Mouse (Mus musculus): ENCODE data around the gene Nr2c1.
A peak's percentile ranks its signal among the peaks of the same experiment; 100 is the strongest.

The Nr2c1 gene

DNA sequence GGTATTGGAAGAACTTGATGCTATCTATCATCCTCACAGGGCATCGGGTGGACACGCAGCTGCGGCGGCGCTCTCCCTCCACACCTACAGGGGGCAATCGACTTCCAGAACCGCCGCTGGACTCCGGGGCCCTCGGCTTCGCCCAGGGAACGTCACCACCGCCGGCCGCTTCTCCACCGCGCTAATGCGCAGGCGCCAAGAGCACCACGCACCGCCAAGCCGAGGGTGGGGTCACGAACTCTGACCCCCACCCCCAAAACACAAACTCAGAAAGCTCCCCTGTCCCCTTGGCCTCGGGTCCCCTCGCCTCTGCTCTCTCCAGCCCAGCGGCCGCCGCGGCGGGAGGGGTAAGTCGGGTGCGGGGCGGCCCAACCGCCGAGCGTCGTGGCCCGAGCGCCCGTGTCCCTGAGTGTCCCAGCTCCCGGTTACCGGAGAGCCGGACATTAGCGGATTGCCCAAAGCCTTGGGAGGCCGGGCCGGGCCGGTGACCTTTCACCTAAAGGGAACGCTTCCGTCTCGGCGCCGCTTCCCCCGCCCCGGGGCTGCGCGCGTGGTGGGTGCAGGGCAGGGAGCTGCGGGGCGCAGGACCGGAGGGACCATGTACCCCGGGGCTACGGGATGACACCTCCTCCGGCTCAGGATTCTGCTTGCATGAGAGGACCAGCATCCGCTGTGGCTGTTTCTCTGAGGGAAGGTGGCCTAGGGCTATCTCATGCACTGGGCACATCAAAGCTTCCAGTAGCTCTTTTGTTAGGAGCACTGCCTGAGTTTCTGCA, at the start of gene Nr2c1:
TSS of gene Nr2c1 (plus strand) at position 268 of the 776 bp plus-strand sequence.
- DNase-seq, result peak; percentile 93

DNA sequence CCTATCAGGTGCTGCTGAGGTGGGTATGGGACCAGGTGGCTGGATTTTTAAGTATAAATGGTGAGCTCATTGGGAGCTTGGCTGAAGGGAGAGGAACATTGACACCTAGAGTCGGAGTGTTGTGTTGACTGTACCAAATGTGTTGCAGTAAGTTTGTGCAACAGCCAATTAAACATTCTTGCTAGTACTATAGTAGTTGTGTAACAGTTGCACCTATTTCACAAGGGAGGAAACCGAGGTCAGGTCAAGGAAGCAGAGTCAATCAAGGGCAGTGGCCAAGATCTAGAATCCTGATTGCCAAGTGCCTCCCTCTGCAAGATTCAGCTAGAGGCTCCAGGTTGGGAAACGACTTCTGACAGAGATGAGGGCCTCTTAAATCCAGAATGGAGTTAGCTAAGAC, 49.7 kb upstream of the Nr2c1 start:
- no peak for DNase-seq

DNA sequence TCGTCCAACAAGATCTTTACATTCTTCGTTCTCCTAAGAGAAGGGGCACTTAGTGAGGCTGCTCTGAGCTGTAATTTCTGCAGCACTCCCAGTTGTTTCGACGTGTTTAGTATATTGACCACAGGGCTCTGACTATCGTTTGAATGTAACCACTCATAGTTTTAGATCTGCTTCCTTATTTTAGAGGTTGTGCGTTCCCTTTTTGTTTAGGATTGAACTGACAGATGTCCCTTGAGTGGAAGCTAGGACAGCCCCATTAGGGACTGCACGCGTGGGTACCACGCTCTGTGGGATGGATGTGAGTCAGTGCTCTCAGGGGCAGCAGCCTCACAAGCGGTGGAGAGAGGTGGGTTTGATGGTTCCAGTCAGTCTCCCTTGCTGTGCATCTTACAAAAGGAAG, 42.3 kb upstream of the Nr2c1 start:
- DNase-seq, result no peak

DNA sequence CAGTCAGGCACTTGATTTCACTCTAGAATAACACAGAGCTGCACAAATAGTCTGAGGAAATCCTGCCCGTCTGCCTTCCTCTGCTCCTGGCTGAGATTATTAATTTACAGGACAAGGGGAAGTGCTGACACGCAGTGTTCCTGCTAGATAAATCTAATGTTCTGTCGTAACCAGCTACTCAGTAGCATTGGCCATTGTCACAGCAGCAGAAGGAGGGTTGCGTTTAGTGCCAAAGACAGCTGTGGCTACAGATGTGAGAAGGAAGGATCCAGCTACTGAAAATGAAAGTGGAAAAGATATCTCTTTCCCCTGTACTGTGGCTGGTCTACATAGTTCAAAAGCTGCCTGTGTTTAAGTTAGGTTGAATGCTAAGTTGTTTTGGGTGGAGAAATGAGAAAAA, 40.7 kb upstream of the Nr2c1 start:
- no peak for DNase-seq

DNA sequence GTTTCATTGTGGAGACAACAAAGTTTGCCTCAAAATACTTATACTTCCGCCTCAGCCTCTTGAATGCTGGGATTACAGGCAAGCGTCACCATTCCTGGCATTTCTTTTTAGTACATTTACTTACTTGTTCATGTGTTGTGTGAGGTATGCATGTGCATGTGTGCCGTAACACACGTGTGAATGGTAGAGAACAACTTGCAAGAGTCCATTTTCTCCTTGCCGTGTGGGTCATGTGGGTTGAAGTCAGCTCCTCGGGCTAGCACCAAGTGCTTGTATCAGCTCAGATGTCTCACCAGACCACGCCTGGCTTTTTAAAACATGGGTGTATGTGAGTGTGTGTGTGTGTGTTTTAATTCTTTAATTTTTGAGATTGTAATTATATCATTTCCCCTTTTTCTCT, 40.2 kb upstream of the Nr2c1 start:
- DNase-seq, result no peak

DNA sequence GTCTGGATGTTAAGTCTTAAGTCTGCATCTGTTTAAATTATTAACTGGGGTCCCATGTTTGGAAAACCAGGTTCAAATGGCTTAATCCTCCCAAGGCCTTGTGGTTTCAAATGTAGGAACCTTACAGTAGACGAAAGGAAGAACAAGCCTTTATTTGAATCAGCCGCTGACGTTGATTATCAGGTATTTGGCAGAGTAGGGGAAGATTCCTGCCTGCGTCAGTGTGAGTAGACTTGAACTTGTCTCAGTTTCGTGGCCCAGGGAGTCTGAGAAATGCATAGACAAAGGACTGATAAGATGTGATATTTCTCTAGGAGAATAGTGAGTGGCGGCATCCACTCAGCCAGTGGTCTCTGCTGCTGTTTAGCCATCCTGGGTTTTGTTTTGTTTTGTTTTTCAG, 39.0 kb upstream of the Nr2c1 start:
- no peak for DNase-seq

DNA sequence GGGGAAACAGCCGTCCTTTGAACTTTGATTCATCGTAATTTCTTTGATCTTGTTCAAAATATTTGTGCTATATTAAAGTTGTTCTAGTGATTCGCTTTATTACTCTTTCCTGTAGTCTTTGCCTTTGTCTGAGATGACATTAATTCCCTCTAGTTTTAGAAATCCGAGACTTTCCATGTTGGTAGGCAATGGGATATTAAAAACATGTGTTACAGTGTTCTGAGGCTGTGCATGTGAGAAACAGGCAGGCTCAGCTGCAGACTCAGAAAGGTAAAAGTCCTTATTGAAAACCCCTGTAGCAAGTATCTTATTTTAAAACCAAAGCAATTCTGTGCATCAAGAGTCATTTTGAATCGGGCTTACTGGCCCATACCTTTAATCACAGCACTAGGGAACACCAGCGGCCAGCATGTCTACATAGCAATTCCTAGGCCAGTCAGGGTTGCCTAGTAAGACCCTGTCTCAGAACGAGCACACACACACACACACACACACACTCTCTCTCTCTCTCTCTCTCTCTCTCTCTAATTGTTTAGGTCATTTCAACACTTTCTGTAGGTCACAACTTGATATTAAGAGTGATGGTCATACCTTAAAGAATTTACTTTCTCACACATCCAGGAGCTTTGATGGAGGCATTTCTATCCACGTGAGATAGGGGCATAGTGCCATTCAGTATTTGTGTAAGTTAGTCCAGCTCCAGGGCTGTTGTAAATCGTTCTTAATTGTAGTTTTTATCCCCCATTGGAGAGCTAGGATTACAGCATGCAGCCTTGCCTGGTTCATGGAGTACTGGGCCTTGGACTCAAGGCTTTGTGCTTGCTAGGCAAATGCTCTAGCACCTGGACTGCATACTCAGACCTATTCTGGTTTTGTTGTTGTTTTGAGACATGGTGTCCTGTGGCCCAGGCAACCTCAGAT, 36.7 kb upstream of the Nr2c1 start:
- no peak for DNase-seq

DNA sequence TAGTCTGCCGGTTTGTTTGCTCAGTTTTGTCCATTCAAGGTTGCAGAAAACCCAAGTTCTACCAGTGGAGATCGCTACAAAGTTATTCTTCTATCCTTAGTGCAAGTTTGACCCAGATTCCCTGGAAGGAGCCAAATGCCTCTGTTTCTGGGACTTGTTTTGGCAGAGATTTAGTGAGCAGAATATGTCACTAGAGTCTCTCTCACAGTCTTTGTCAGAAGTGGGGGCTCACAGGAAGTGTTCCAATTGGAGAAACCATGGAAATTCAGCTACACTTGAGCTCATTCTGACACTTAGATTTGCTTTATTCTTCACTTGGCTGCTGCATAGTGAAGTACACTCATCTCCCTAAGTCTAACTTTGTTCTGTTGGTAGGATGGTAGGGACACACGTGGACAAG, 35.6 kb upstream of the Nr2c1 start:
- DNase-seq, result no peak

DNA sequence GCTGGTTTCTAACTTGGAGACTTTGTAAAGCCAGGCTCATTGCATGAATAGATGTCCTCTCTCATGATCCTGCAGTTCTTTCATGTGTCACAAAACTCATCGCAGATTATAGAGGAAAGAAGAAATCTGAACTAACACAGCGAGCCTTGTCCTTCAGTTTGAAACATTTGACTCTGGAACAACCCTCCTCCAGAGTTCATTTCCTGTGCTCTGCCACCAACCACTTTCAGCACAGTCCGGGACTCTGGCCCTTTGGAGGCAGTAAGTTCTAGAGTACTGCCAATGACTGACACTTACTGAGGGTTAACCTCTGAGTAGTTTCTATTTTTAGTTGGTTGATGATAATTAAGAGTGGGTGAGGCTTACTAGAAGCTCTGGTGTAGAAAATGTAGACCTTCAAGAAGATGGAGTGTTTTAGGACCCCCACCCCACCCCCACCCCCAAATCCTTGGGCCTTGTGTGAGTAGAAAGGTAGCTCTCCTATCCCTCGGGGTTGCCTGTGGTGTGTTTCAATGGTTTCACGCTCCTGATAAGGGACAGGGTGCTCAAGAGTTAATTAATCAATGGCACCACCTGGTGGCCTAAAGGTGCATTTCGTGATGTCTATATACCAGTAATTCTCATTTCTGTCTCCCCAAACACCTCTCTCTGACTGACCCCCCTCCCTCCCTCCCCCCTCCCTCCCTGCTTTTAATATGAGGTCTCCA, 31.8 kb upstream of the Nr2c1 start:
- peak; percentile 87 for DNase-seq

DNA sequence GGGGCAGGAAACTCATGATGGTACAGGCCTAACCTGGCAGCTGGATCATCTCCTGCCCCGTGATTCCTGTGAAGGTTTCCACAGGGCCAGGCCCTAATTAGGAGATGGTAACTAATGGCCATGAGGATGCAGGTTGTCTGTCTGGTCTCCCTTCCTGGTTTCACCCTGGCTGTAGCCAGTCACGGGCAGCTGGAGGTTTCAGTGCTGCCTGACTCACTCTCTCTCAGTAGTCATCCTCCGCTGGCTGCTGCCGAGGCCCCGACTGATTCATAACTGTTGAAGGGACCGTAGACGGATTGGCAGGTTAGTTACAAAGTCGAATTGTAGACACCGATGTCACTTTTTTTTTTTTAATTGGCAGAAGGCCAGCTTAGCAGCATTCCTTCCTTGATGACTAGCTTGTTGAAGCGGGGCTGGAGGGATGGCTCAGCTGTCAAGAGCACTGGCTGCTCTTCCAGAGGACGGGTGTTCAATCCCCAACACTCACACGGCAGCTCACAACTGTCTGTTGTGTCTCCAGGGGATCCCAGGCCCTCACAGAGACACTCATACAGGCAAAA, 31.0 kb upstream of the Nr2c1 start:
- DNase-seq, result peak; percentile 26

DNA sequence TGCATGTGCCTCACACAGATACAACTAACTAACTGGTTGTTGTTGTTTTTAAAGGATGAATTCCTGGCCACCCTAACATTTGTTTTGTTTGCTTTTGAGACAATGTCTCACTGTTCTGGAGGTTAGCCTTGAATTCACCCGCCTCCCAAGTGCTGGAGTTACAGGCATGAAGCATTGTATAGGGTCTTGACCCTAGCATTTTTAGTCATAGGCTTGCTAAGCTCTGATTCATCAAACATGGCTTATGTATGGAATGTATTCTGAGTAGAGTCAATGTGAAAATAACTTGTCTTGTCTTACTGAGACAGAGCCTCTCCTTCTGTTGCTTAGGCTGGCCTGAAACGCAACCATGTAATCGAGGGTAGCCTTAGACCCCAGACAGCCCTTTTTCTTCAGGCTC, 29.9 kb upstream of the Nr2c1 start:
- DNase-seq, result no peak

DNA sequence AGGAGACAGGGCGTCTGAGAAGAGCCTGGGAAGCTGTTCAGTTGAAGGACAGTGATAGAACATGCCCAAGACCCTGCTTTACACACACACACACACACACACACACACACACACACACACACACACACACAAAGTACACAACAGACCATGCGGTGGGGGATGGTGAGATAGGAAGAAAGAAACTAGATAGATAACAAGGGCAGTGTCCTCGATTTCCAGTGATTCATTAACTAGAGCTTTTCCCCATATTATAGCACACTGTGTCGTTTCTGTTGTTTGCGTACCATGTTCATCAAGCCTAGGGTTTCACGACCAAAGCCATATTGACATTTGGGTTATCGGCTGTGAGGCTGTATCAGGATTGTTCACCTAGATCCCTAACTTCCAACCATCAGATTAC, 28.8 kb upstream of the Nr2c1 start:
- DNase-seq, result no peak

DNA sequence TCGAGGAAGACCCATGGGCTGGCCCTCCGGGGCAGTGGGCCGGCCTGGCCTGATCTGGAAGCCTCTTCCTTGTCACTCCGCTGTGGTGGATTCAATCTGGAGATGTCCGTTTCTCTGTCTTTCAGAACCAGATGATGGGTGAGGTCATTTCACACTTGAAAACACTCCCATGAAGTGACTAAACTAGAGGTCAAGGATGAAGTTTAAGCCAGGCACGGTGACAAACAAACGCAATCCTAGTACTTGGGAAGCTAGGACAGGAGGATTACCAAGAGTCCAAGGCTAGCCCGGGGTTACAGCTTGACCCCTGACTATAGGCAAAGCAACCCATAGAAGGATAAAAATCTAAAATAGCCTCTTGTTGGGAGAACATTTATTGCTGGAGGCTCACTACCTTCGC, 27.1 kb upstream of the Nr2c1 start:
- DNase-seq, result no peak

DNA sequence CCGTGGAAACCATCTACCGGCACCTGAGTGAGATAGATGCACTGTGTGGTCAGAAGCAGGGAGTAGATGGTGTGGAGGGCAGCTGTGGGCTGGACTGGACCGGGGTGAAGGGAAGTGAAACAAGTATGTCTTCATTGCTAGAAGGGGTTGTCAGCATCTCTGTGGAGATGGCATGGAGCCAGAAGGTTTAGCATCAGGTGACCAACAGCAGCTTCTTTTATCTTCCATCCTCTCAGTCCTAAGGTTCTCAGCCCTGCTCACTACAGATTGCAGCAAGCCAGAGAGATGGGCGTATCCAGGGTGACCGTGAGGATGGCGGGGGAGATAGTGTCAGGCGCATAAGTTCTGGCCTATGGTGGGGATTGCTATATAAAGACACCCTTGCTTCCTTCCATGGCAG, 25.2 kb upstream of the Nr2c1 start:
- DNase-seq, result no peak

DNA sequence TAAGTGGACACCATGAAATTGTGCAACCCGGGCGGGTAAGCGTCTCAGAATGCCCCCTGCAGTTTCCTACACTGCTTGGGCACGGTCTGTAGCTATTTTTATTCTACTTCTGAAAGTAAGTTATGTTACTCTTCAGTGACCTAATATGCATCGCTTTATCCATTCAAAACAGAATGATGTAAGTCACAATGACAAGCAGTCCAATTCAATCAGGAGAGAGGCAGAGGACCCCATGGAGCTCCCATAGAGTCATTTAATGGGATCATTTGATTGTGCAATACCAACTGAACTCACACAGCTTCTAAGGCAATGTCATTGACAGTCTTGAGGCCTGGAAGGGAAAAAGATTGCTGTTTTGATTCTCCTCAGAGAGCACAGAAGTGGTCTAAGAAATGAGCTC, 24.2 kb upstream of the Nr2c1 start:
- peak; percentile 66 for DNase-seq

DNA sequence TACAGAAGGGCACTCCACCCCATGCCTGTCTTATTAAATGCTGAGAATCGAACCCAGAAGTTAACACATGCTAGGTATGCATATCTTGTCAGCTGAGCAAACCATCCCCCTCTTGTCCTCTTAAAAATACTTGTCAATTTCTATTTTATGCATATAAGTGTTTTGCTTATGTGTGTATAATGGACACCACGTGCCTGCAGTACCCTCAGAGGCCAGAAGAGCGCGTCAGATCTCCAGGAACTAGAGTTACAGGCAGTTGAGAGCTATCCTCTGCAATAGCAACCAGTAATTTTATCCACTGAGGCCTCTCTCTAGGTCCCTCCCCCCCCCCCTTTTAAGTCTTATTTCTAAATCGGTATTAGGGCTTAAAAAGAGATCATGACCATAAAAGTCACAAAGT, 23.4 kb upstream of the Nr2c1 start:
- peak; percentile 46 for DNase-seq

DNA sequence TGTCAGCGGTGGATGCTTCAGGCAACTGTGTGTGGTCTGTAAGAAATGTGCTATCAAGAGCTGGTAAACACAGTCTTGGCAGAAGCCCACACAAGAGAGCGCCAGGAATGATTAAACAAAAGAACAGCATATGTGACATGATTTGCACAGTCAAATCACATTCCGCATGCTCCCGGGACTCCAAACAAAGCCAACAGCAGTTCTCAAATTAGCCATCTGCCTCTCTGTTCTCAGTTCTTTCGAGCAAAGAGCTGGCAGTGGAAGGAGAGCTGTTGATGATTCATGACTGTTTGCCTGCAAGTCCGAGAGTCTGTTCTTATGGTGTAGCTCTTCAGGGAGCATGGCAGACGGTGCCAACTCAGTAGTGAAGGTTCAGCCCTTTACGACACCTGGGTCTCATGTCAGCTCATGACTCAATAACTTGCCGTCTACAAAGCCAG, 18.1 kb upstream of the Nr2c1 start:
- DNase-seq, result peak; percentile 98

DNA sequence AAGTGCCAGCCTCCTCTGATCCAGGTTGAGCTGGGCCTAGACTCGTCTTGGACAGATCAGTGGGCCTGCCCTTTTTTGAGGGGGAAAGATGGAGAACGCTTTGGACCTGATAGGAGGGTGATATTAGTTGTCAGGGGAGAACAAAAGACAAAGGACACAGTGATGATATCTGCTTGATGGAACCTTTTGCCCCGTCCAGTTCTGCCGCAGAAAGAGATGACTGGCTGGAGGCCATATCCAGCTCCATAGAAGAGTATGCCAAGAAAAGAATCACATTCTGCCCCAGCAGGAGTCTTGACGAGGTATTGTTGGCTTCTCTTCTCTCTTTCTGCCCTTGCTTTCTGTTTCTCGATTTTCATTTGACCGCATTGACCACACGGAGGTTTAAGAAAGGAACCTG, 14.7 kb upstream of the Nr2c1 start:
- DNase-seq, result no peak

DNA sequence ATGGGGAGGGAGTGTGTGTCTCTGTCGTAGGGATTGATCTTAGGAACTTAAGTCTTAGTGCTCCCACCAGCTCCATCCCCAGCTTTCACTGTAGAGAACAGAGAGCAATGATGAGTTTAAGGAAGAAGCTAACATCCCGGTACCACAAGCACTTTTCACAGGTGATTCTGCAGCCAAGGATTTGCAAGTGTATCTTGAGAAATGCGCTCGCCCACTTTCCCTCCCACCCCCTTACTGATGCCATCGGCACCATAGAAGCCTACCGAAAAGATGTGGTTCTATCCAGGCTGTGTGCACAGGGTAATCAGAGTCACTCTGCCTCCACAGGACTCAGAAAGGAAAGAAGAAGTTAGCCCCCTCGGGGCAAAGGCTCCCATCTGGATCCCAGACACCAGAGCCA, 14.1 kb upstream of the Nr2c1 start:
- no peak for DNase-seq

DNA sequence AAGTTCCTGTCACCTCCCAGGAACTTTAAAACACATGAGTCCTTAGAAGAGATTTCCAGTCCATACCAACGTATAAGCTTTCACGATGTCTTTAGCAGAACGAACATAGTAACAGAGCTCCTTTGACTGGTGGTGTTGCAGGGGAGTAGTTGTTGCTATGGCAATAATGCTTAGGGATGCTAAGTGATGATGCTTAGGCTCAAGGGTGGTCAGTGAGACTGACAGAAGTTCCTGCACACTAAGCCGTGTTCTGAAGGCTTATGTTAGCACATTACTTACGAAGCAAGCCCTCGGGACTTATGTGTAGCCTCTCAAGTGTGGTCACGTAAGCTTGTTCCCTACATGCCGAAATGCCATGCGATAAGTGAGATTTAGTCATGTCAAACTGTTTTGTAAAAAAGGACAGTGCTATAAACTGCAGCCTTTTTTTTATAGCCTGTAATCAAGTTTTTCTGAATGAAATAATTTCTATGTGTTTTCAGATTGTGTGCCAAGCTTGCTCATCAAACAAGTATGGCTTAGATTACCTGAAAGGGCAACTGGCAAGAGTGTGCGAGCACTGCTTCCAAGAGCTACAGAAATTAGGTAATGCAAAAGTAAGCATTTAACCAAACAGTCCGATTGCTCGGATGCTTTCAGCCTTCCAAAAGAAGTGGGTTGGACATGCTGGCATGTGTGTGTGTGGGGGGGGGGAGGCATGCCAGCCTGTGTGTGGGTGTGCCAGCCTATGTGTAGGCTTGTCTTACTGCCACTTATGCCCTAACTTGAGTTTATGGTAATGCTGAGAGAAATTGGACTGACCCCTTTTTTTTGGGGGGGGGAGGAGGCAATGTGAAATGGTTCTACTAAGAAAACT, 13.1 kb upstream of the Nr2c1 start:
- DNase-seq, result peak; percentile 23

DNA sequence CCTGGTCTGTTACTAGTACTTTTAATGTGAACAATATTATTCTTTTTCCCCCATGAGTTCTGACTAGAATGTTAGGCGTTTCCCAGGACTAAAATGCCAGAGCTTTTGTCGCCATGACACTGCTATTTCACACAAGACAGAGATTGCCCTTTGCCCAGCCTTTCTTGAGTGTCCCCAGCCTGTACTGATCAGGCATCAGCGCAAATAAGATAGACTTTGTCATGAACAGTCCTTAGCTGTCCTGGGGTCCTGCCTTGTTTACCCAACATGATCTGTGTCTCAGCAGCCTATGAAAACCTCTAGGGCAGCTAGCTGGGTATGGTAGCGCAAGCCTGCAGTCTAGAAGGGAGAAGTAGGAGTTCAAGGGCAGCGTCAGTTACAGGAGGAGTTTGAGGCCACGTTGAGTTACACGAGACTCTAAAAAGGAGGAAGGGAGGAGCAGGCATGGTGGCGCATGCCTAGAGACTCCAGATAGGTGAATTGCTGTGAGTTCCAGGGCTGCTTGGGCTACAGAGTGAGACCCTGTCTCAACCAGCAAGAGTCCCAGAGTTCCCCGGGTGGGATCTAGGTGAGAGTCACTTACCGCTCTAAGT, 8.8 kb upstream of the Nr2c1 start:
- no peak for DNase-seq
